Mouse (Mus musculus): ENCODE results near the gene Ascl3.

- TF ChIP-seq POLR2A (IDR thresholded peaks at IDR 0.05; ENCODE audit: extremely low read depth, insufficient read depth, low read length) (no peak), CTCF (IDR thresholded peaks at IDR 0.05; ENCODE audit: extremely low read depth, insufficient read depth, low read length) (no peak)
These were observed 36.2 kb downstream of the Ascl3 start for GRCm38 (mm10) chr7:109695339-109695726.
